Mouse (Mus musculus) cerebellum, adult 2 months (tissue): ENCODE measurements around the gene Fhl2.

ENCODE experiments used
- CTCF ChIP-seq: fragments of 200-500 bp; IDR thresholded peaks from 2 replicates; pipeline ENCODE4 v1.5.1; 2011; ENCODE audit warnings: low read depth, mild to moderate bottlenecking, control low read depth, low read length, moderate library complexity, borderline replicate concordance; ENCODE audit not compliant: insufficient read depth
- POLR2A ChIP-seq: fragments of 200-500 bp; IDR thresholded peaks from 2 replicates; pipeline ENCODE4 v1.6.1; 2011; ENCODE audit warnings: low read length, control low read depth, borderline replicate concordance; ENCODE audit not compliant: insufficient read depth

DNA sequence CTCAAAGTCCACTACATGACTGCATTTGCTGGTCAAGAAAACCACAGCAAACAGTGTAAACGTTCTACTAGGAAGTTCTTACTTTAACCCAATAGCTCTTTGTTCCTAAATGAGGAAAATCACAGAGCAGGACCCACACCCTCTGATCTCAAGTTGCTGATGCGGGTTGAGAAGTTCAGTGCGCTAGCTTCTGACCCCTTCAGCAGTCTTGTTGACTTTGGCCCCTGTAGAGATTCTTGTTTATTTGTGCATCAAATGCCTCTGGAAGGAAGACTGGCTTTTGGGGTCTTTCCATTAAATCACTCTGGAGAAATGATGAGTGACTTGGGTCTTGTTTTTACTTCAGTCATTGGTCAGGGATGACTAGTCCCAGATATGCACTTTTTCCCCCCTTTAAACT, 46.6 kb downstream of the Fhl2 start:
- TF ChIP-seq POLR2A (no peak), CTCF (no peak)
